Mouse (Mus musculus): ENCODE results near the gene Adora3. TPM values are rescaled to one million over a fixed set of nuclear protein-coding genes. Genes with fewer than 3 reads are reported as not detected.

The Adora3 gene
- polyA plus RNA-seq, 1 experiment from 2014 or later = not detected

- DNase-seq (ENCODE audit: low spot score) = no peak
- Histone ChIP-seq H3K27ac (replicated peaks) (no peak overlapping the region), H3K36me3 (replicated peaks) (no peaks in the 10 kb centered on the region), H3K9me3 (no peaks in the 10 kb centered on the region), H3K4me1 (peaks cover 10% of the 10 kb centered on the region), H3K27me3 (replicated peaks; ENCODE audit: low read depth, poor library complexity, severe bottlenecking) (no peaks in the 10 kb centered on the region), H3K4me3 (no peak overlapping the region)
- 78% methylated on average over 4 of the region's 4 CpGs for WGBS
These were observed 15.9 kb upstream of the Adora3 start for GRCm38 (mm10) chr3:105854786-105855185.

GRCm38 (mm10) chr3:105857513-105857912 lies 13.1 kb upstream of the Adora3 start:
- Histone ChIP-seq H3K36me3 (replicated peaks) (no peaks in the 10 kb centered on the region), H3K4me1 (peaks cover 21% of the 10 kb centered on the region), H3K4me3 (no peak overlapping the region), H3K27ac (replicated peaks) (no peak overlapping the region), H3K27me3 (replicated peaks; ENCODE audit: low read depth, poor library complexity, severe bottlenecking) (no peaks in the 10 kb centered on the region), H3K9me3 (no peaks in the 10 kb centered on the region)
- 71% methylated on average over 5 of the region's 5 CpGs for WGBS
- no peak for DNase-seq (ENCODE audit: low spot score)

GRCm38 (mm10) chr3:105861747-105862366 lies 8.8 kb upstream of the Adora3 start:
- H3K27me3 ChIP-seq (replicated peaks; ENCODE audit: low read depth, poor library complexity, severe bottlenecking) = no peaks in the 10 kb centered on the region
- WGBS = 17% methylated on average over 7 of the region's 7 CpGs
- H3K36me3 ChIP-seq (replicated peaks) = no peaks in the 10 kb centered on the region
- no peak overlapping the region for H3K27ac ChIP-seq (replicated peaks)
- peaks cover 15% of the 10 kb centered on the region for H3K4me1 ChIP-seq
- no peak for DNase-seq (ENCODE audit: low spot score)
- H3K9me3 ChIP-seq = no peaks in the 10 kb centered on the region
- H3K4me3 ChIP-seq = no peak overlapping the region

GRCm38 (mm10) chr3:105864123-105864522 lies 6.5 kb upstream of the Adora3 start:
- Histone ChIP-seq H3K27ac (replicated peaks) (no peak overlapping the region), H3K36me3 (replicated peaks) (no peaks in the 10 kb centered on the region), H3K9me3 (no peaks in the 10 kb centered on the region), H3K4me3 (no peak overlapping the region), H3K4me1 (peaks cover 12% of the 10 kb centered on the region), H3K27me3 (replicated peaks; ENCODE audit: low read depth, poor library complexity, severe bottlenecking) (no peaks in the 10 kb centered on the region)
- 74% methylated on average over 1 of the region's 1 CpGs for WGBS
- DNase-seq (ENCODE audit: low spot score) = no peak

DNA sequence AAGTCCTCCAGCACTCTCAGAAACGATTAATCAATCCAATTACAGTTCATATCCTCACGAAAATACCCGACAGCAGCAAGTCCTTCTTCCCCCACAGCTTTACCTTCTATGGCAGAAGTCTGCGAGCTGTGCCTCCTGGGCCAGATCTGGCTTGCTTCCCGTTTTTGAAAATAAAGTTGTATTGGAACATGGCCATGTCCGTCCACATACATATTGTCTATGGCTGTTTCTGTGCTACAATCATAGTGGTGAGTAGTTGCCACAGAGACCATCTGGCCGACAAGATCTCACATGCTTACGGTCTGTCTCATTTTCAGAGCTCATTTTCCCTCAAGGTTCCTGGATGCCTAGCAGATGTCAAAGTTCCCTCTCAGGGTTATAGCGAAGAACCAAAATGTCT lies 5.5 kb upstream of the Adora3 start:
- 84% methylated on average over 9 of the region's 9 CpGs for WGBS
- Histone ChIP-seq H3K9me3 (no peaks in the 10 kb centered on the region), H3K27ac (replicated peaks) (no peak overlapping the region), H3K36me3 (replicated peaks) (no peaks in the 10 kb centered on the region), H3K4me1 (peaks cover 12% of the 10 kb centered on the region), H3K27me3 (replicated peaks; ENCODE audit: low read depth, poor library complexity, severe bottlenecking) (no peaks in the 10 kb centered on the region), H3K4me3 (no peak overlapping the region)
- DNase-seq (ENCODE audit: low spot score) = no peak

- H3K27ac ChIP-seq (replicated peaks) = no peak overlapping the region
- H3K9me3 ChIP-seq = no peaks in the 10 kb centered on the region
- peaks cover 10% of the 10 kb centered on the region for H3K4me1 ChIP-seq
- H3K36me3 ChIP-seq (replicated peaks) = no peaks in the 10 kb centered on the region
- H3K27me3 ChIP-seq (replicated peaks; ENCODE audit: low read depth, poor library complexity, severe bottlenecking) = no peaks in the 10 kb centered on the region
- no peak overlapping the region for H3K4me3 ChIP-seq
- DNase-seq (ENCODE audit: low spot score) = no peak
- WGBS = 84% methylated on average over 2 of the region's 2 CpGs
These were observed 2.5 kb upstream of the Adora3 start for GRCm38 (mm10) chr3:105868135-105868534.

GRCm38 (mm10) chr3:105872034-105872433 lies 1.4 kb downstream of the Adora3 start:
- no peak overlapping the region for H3K27ac ChIP-seq (replicated peaks)
- WGBS = 71% methylated on average over 6 of the region's 6 CpGs

DNA sequence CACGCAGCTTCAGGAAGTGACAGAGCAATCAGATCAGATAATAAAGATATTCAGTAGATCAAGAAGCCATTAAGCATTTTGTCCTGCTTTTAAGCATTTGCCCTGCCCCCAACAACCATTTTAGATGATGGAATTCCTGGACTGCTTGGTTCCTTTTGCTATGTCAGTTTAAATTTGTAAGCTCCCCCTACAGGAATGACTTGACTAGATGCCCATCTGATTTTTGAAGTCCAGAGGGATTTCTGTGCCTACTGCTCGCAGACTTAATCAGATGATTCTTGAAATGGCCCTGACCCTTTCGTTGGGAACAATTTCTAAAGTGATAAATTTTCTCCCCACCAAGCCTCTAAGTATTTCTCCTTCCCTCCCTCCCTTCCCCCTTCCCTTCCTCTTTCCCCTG lies 1.9 kb downstream of the Adora3 start:
- Histone ChIP-seq H3K27me3 (replicated peaks; ENCODE audit: low read depth, poor library complexity, severe bottlenecking) (no peaks in the 10 kb centered on the region), H3K36me3 (replicated peaks) (no peaks in the 10 kb centered on the region), H3K4me1 (peaks cover 10% of the 10 kb centered on the region), H3K27ac (replicated peaks) (no peak overlapping the region), H3K4me3 (no peak overlapping the region), H3K9me3 (no peaks in the 10 kb centered on the region)
- 59% methylated on average over 3 of the region's 3 CpGs for WGBS
- no peak for DNase-seq (ENCODE audit: low spot score)

More at GRCm38 (mm10) chr3:105872034-105872433, 1.4 kb downstream of the Adora3 start:
- Histone ChIP-seq H3K9me3 (no peaks in the 10 kb centered on the region), H3K4me3 (no peak overlapping the region), H3K36me3 (replicated peaks) (no peaks in the 10 kb centered on the region), H3K4me1 (peaks cover 10% of the 10 kb centered on the region), H3K27me3 (replicated peaks; ENCODE audit: low read depth, poor library complexity, severe bottlenecking) (no peaks in the 10 kb centered on the region)
- DNase-seq (ENCODE audit: low spot score) = peak; percentile 15

- WGBS = 79% methylated on average over 6 of the region's 6 CpGs
- Histone ChIP-seq H3K27ac (replicated peaks) (no peak overlapping the region), H3K4me3 (no peak overlapping the region), H3K4me1 (peaks cover 10% of the 10 kb centered on the region), H3K27me3 (replicated peaks; ENCODE audit: low read depth, poor library complexity, severe bottlenecking) (no peaks in the 10 kb centered on the region), H3K36me3 (replicated peaks) (no peaks in the 10 kb centered on the region), H3K9me3 (no peaks in the 10 kb centered on the region)
- no peak for DNase-seq (ENCODE audit: low spot score)
These were observed 3.1 kb downstream of the Adora3 start for GRCm38 (mm10) chr3:105873451-105874445.

- 79% methylated on average over 5 of the region's 5 CpGs for WGBS
- Histone ChIP-seq H3K9me3 (no peaks in the 10 kb centered on the region), H3K4me3 (no peak overlapping the region), H3K27me3 (replicated peaks; ENCODE audit: low read depth, poor library complexity, severe bottlenecking) (no peaks in the 10 kb centered on the region), H3K36me3 (replicated peaks) (no peaks in the 10 kb centered on the region), H3K4me1 (peaks cover 10% of the 10 kb centered on the region), H3K27ac (replicated peaks) (no peak overlapping the region)
- DNase-seq (ENCODE audit: low spot score) = peak; percentile 5
These were observed 5.4 kb downstream of the Adora3 start for GRCm38 (mm10) chr3:105876022-105876421.

- no peaks in the 10 kb centered on the region for H3K9me3 ChIP-seq
- H3K4me3 ChIP-seq = no peak overlapping the region
- no peak for DNase-seq (ENCODE audit: low spot score)
- no peaks in the 10 kb centered on the region for H3K27me3 ChIP-seq (replicated peaks; ENCODE audit: low read depth, poor library complexity, severe bottlenecking)
- 88% methylated on average over 6 of the region's 6 CpGs for WGBS
- H3K36me3 ChIP-seq (replicated peaks) = no peaks in the 10 kb centered on the region
- H3K4me1 ChIP-seq = peaks cover 5% of the 10 kb centered on the region
- no peak overlapping the region for H3K27ac ChIP-seq (replicated peaks)
These were observed 6.7 kb downstream of the Adora3 start for GRCm38 (mm10) chr3:105877252-105877803.

DNA sequence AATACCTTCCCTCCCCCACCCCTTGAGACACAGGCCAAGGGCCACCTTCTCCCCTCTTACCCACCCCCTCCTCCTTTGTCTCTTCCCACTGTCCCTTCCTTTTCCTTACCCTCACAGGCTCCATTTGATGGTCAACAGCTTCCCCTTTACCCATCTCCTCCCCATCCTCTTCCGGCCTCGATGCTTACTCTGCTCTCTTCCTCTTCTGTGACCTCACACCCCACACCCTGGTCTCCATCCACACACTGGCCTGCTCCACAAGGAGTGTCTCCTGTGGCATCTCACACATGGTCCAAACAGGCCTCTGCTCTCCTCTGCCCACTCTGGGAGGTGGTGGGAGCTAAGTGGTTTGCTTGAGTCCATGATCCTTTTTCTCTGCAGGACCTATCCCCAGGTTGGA lies 7.3 kb downstream of the Adora3 start:
- Histone ChIP-seq H3K4me1 (no peaks in the 10 kb centered on the region), H3K27ac (replicated peaks) (no peak overlapping the region), H3K36me3 (replicated peaks) (no peaks in the 10 kb centered on the region), H3K27me3 (replicated peaks; ENCODE audit: low read depth, poor library complexity, severe bottlenecking) (no peaks in the 10 kb centered on the region), H3K4me3 (no peak overlapping the region), H3K9me3 (no peaks in the 10 kb centered on the region)
- 84% methylated on average over 2 of the region's 2 CpGs for WGBS
- peak; percentile 6 for DNase-seq (ENCODE audit: low spot score)

Data from embryonic facial prominence, embryonic 10.5 days (tissue).